Mouse (Mus musculus): ENCODE measurements at regions not wholly inside any gene's neighbourhood (a gene's known extent, or its start where the extent isn't known, plus 50 kb on each side); places are given as distances from the start of the nearest gene placed in this dataset.

GRCm38 (mm10) chr13:115673729-115674128, 572.0 kb upstream of the Itga1 start:
- DNase-seq (ENCODE audit: low read depth, low spot score), result no peak

GRCm38 (mm10) chr13:115671685-115672084, 569.9 kb upstream of the Itga1 start:
- DNase-seq (ENCODE audit: low read depth, low spot score), result no peak

GRCm38 (mm10) chr13:115669516-115669915, 567.8 kb upstream of the Itga1 start:
- no peak for DNase-seq (ENCODE audit: low read depth, low spot score)

- no peak for DNase-seq (ENCODE audit: low read depth, low spot score)
These were observed 553.4 kb upstream of the Itga1 start for GRCm38 (mm10) chr13:115655134-115655533.

GRCm38 (mm10) chr13:115652935-115653334, 551.2 kb upstream of the Itga1 start:
- no peak for DNase-seq (ENCODE audit: low read depth, low spot score)

- DNase-seq (ENCODE audit: low read depth, low spot score), result no peak
These were observed 550.6 kb upstream of the Itga1 start for GRCm38 (mm10) chr13:115652352-115652751.

GRCm38 (mm10) chr13:115631410-115632105, 529.8 kb upstream of the Itga1 start:
- no peak for DNase-seq (ENCODE audit: low read depth, low spot score)

- no peak for DNase-seq (ENCODE audit: low read depth, low spot score)
These were observed 528.8 kb upstream of the Itga1 start for GRCm38 (mm10) chr13:115630603-115631002.

GRCm38 (mm10) chr13:115613174-115613573, 511.4 kb upstream of the Itga1 start:
- DNase-seq (ENCODE audit: low read depth, low spot score), result no peak

- no peak for DNase-seq (ENCODE audit: low read depth, low spot score)
These were observed 504.7 kb upstream of the Itga1 start for GRCm38 (mm10) chr13:115606441-115606840.

- no peak for DNase-seq (ENCODE audit: low read depth, low spot score)
These were observed 493.4 kb upstream of the Itga1 start for GRCm38 (mm10) chr13:115595126-115595671.

- DNase-seq (ENCODE audit: low read depth, low spot score), result no peak
These were observed 474.2 kb upstream of the Itga1 start for GRCm38 (mm10) chr13:115575967-115576366.

GRCm38 (mm10) chr13:115575052-115575891, 473.5 kb upstream of the Itga1 start:
- DNase-seq (ENCODE audit: low read depth, low spot score), result no peak

GRCm38 (mm10) chr13:115541167-115541566, 439.4 kb upstream of the Itga1 start:
- no peak for DNase-seq (ENCODE audit: low read depth, low spot score)

- no peak for DNase-seq (ENCODE audit: low read depth, low spot score)
These were observed 434.1 kb upstream of the Itga1 start for GRCm38 (mm10) chr13:115535900-115536299.

- no peak for DNase-seq (ENCODE audit: low read depth, low spot score)
These were observed 412.1 kb upstream of the Itga1 start for GRCm38 (mm10) chr13:115513914-115514313.

GRCm38 (mm10) chr13:115512214-115512613, 410.4 kb upstream of the Itga1 start:
- DNase-seq (ENCODE audit: low read depth, low spot score), result no peak

GRCm38 (mm10) chr13:115508646-115509045, 406.9 kb upstream of the Itga1 start:
- no peak for DNase-seq (ENCODE audit: low read depth, low spot score)

- DNase-seq (ENCODE audit: low read depth, low spot score), result no peak
These were observed 392.6 kb upstream of the Itga1 start for GRCm38 (mm10) chr13:115494399-115494798.

GRCm38 (mm10) chr13:115475861-115476260, 374.1 kb upstream of the Itga1 start:
- no peak for DNase-seq (ENCODE audit: low read depth, low spot score)

- no peak for DNase-seq (ENCODE audit: low read depth, low spot score)
These were observed 363.9 kb upstream of the Itga1 start for GRCm38 (mm10) chr13:115465689-115466088.

- DNase-seq (ENCODE audit: low read depth, low spot score), result no peak
These were observed 349.5 kb upstream of the Itga1 start for GRCm38 (mm10) chr13:115451244-115451643.
